ENCODE assay signal across 20 mouse cellular contexts in the genomic region with DNA sequence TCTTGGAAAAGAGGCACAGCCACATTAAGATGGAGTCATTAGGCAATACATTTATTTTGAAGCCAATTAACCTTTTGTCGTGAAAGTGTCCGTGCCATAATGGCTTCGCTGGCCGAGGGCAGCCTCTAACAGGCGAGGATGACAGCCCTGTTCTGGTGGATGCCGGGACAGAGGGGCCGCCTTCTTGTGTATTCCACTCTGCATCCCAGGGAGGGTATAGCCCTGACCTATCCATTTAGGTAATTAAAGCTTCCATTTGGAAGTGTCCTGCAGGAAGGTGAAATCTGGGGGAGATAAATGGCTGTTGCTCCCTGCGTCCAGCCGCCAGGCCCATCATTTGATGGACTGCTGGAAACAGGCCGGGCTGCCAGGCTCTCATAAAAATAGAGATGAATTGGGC.
A peak's percentile ranks its signal among the peaks of the same experiment; 100 is the strongest.
DNase-seq lines count a peak whose midpoint lies in the region; ATAC-seq and TF ChIP-seq lines count a peak whose summit lies in the region.
"Had no signal": no experiment of that assay in that cellular context is flagged by ENCODE, and none has a peak within 500 bp of the region (broad histone marks: within the 10 kb centered on the region; RNA-seq: fewer than 3 reads in every experiment).

No protein-coding gene starts in this region.

- no peaks in the 10 kb centered on the region for H3K36me3 ChIP-seq in forebrain, embryonic 14.5 days (ENCODE audit: control insufficient read depth, insufficient read depth, low read length)
- H3K36me3 ChIP-seq in forebrain, postnatal 0 days (ENCODE audit: insufficient read depth): no peaks in the 10 kb centered on the region
- no peaks in the 10 kb centered on the region for H3K36me3 ChIP-seq in kidney, postnatal 0 days (ENCODE audit: insufficient read depth, low read length)
- no peaks in the 10 kb centered on the region for H3K36me3 ChIP-seq in kidney, embryonic 14.5 days (ENCODE audit: control insufficient read depth, insufficient read depth, low read length)
- no peaks in the 10 kb centered on the region for H3K36me3 ChIP-seq in hindbrain, embryonic 12.5 days
- no peaks in the 10 kb centered on the region for H3K36me3 ChIP-seq in neural tube, embryonic 13.5 days
- H3K36me3 ChIP-seq: embryonic facial prominence, embryonic 12.5 days; heart, embryonic 15.5 days had no signal

- no peak for TF ChIP-seq CTCF in forebrain, postnatal 0 days (IDR thresholded peaks at IDR 0.05; ENCODE audit: low read depth)
- TF ChIP-seq CTCF in kidney, postnatal 0 days (IDR thresholded peaks at IDR 0.05; ENCODE audit: low read depth): no peak

- H3K27ac ChIP-seq in forebrain, embryonic 14.5 days (ENCODE audit: low read depth, low read length): no peak overlapping the region
- no peak overlapping the region for H3K27ac ChIP-seq in forebrain, postnatal 0 days (ENCODE audit: low read depth, low read length)
- H3K27ac ChIP-seq in kidney, postnatal 0 days: no peak overlapping the region
- no peak overlapping the region for H3K27ac ChIP-seq in kidney, embryonic 14.5 days (ENCODE audit: low read depth, low read length)
- H3K27ac ChIP-seq in hindbrain, embryonic 12.5 days: 0 out of 2 replicates have a peak overlapping the region, but pooled peaks have one; percentile 13
- H3K27ac ChIP-seq in neural tube, embryonic 13.5 days (replicated peaks): peak overlapping the region; percentile 35
- H3K27ac ChIP-seq: embryonic facial prominence, embryonic 12.5 days; heart, embryonic 15.5 days had no signal

- ATAC-seq in forebrain, embryonic 14.5 days: no peak
- ATAC-seq in forebrain, postnatal 0 days: no peak
- ATAC-seq in kidney, postnatal 0 days (replicated peaks; ENCODE audit: low FRiP score, low read depth): no peak
- no peak for ATAC-seq in kidney, embryonic 14.5 days (ENCODE audit: low FRiP score, low TSS enrichment)
- peak; percentile 75 for ATAC-seq in hindbrain, embryonic 12.5 days (ENCODE audit: low FRiP score)
- peak; percentile 74 for ATAC-seq in neural tube, embryonic 13.5 days (ENCODE audit: low read depth)
- ATAC-seq: midbrain, embryonic 16.5 days had no signal

- H3K27me3 ChIP-seq in forebrain, embryonic 14.5 days (replicated peaks; ENCODE audit: control insufficient read depth, insufficient read depth, low read length): no peaks in the 10 kb centered on the region
- H3K27me3 ChIP-seq in forebrain, postnatal 0 days (ENCODE audit: insufficient read depth, low read length): no peaks in the 10 kb centered on the region
- H3K27me3 ChIP-seq in kidney, postnatal 0 days (ENCODE audit: insufficient read depth, low read length): no peaks in the 10 kb centered on the region
- H3K27me3 ChIP-seq in kidney, embryonic 14.5 days (ENCODE audit: control insufficient read depth, insufficient read depth, low read length): no peaks in the 10 kb centered on the region
- H3K27me3 ChIP-seq in hindbrain, embryonic 12.5 days: no peaks in the 10 kb centered on the region
- H3K27me3 ChIP-seq in neural tube, embryonic 13.5 days: no peaks in the 10 kb centered on the region
- H3K27me3 ChIP-seq: CH12.LX; embryonic facial prominence, embryonic 12.5 days; heart, embryonic 15.5 days had no signal

- no peak overlapping the region for H3K4me3 ChIP-seq in forebrain, embryonic 14.5 days (ENCODE audit: low read depth, low read length)
- H3K4me3 ChIP-seq in forebrain, postnatal 0 days (ENCODE audit: low read depth, low read length): no peak overlapping the region
- H3K4me3 ChIP-seq in kidney, postnatal 0 days (replicated peaks; ENCODE audit: low read depth, low read length): no peak overlapping the region
- no peak overlapping the region for H3K4me3 ChIP-seq in kidney, embryonic 14.5 days (ENCODE audit: low read length)
- no peak overlapping the region for H3K4me3 ChIP-seq in hindbrain, embryonic 12.5 days
- no peak overlapping the region for H3K4me3 ChIP-seq in neural tube, embryonic 13.5 days
- H3K4me3 ChIP-seq: embryonic facial prominence, embryonic 12.5 days; heart, embryonic 15.5 days had no signal

- WGBS in forebrain, embryonic 14.5 days: 35% methylated on average over 10 of the region's 10 CpGs
- 39% methylated on average over 10 of the region's 10 CpGs for WGBS in forebrain, postnatal 0 days
- 23% methylated on average over 10 of the region's 10 CpGs for WGBS in kidney, postnatal 0 days
- 12% methylated on average over 10 of the region's 10 CpGs for WGBS in kidney, embryonic 14.5 days
- 35% methylated on average over 10 of the region's 10 CpGs for WGBS in hindbrain, embryonic 12.5 days
- WGBS in neural tube, embryonic 13.5 days: 10% methylated on average over 10 of the region's 10 CpGs

- H3K9ac ChIP-seq in forebrain, embryonic 14.5 days (ENCODE audit: low read length): no peak overlapping the region
- H3K9ac ChIP-seq in forebrain, postnatal 0 days: no peak overlapping the region
- no peak overlapping the region for H3K9ac ChIP-seq in kidney, postnatal 0 days (ENCODE audit: low read depth, low read length)
- no peak overlapping the region for H3K9ac ChIP-seq in kidney, embryonic 14.5 days (ENCODE audit: low read depth, low read length)
- H3K9ac ChIP-seq in hindbrain, embryonic 12.5 days: no peak overlapping the region
- H3K9ac ChIP-seq in neural tube, embryonic 13.5 days: no peak overlapping the region; the same call in 1 of the 2 replicates
- H3K9ac ChIP-seq: embryonic facial prominence, embryonic 12.5 days; heart, embryonic 15.5 days; lung, embryonic 14.5 days had no signal

- no peak overlapping the region for H3K4me2 ChIP-seq in forebrain, embryonic 14.5 days (ENCODE audit: low read length)
- H3K4me2 ChIP-seq in forebrain, postnatal 0 days (ENCODE audit: low read depth): no peak overlapping the region
- peak overlapping the region; percentile 13; the same call in 1 of the 2 replicates for H3K4me2 ChIP-seq in kidney, postnatal 0 days (ENCODE audit: low read length)
- no peak overlapping the region for H3K4me2 ChIP-seq in kidney, embryonic 14.5 days (replicated peaks; ENCODE audit: low read depth, low read length)
- 0 out of 2 replicates have a peak overlapping the region, but pooled peaks have one; percentile 3 for H3K4me2 ChIP-seq in hindbrain, embryonic 12.5 days (replicated peaks)
- H3K4me2 ChIP-seq in neural tube, embryonic 13.5 days: 0 out of 2 replicates have a peak overlapping the region, but pooled peaks have one; percentile 9
- H3K4me2 ChIP-seq: embryonic facial prominence, embryonic 12.5 days; heart, embryonic 15.5 days; liver, embryonic 11.5 days; lung, embryonic 14.5 days had no signal

- peak; percentile 17 for DNase-seq in forebrain, embryonic 14.5 days (ENCODE audit: low spot score)
- DNase-seq in forebrain, postnatal 0 days: no peak
- no peak for DNase-seq in kidney, postnatal 0 days (ENCODE audit: low spot score)
- no peak for DNase-seq in frontal cortex, postnatal 14 days (ENCODE audit: low spot score in 2 of 2)
- DNase-seq in spleen, adult 18-20 months: no peak
- DNase-seq: adrenal gland, adult 8-10 months; cerebellum, adult 11-12 months; cerebellum, postnatal 25 days; heart, adult 18-20 months; kidney, adult 18-20 months; lung, postnatal 4 days had no signal

- H3K9me3 ChIP-seq in forebrain, embryonic 14.5 days (replicated peaks; ENCODE audit: control insufficient read depth, low read length): no peaks in the 10 kb centered on the region
- no peaks in the 10 kb centered on the region for H3K9me3 ChIP-seq in forebrain, postnatal 0 days (ENCODE audit: low read length)
- no peaks in the 10 kb centered on the region for H3K9me3 ChIP-seq in kidney, postnatal 0 days (replicated peaks; ENCODE audit: low read length)
- no peaks in the 10 kb centered on the region for H3K9me3 ChIP-seq in kidney, embryonic 14.5 days (ENCODE audit: control insufficient read depth, low read length)
- H3K9me3 ChIP-seq in hindbrain, embryonic 12.5 days (replicated peaks): no peaks in the 10 kb centered on the region
- H3K9me3 ChIP-seq in neural tube, embryonic 13.5 days: no peaks in the 10 kb centered on the region
- H3K9me3 ChIP-seq: embryonic facial prominence, embryonic 12.5 days; heart, embryonic 15.5 days had no signal

- peaks cover 10% of the 10 kb centered on the region for H3K4me1 ChIP-seq in forebrain, embryonic 14.5 days (ENCODE audit: control insufficient read depth, insufficient read depth, low read length)
- no peaks in the 10 kb centered on the region for H3K4me1 ChIP-seq in forebrain, postnatal 0 days (ENCODE audit: insufficient read depth)
- H3K4me1 ChIP-seq in kidney, postnatal 0 days (replicated peaks; ENCODE audit: insufficient read depth, low read length): no peaks in the 10 kb centered on the region
- H3K4me1 ChIP-seq in kidney, embryonic 14.5 days (ENCODE audit: control insufficient read depth, insufficient read depth, low read length): no peaks in the 10 kb centered on the region
- peaks cover 15% of the 10 kb centered on the region for H3K4me1 ChIP-seq in hindbrain, embryonic 12.5 days
- H3K4me1 ChIP-seq in neural tube, embryonic 13.5 days (replicated peaks): peaks cover 16% of the 10 kb centered on the region
- H3K4me1 ChIP-seq: embryonic facial prominence, embryonic 12.5 days; heart, embryonic 15.5 days had no signal

Comparison
In these comparisons a context has a peak if more than half of its experiments do, and no peak if none do; other contexts are left out.
1. H3K4me2 ChIP-seq: peak in kidney, postnatal 0 days (single experiment), hindbrain, embryonic 12.5 days (single experiment) and neural tube, embryonic 13.5 days (single experiment); none in forebrain, embryonic 14.5 days (single experiment), forebrain, postnatal 0 days (single experiment) and kidney, embryonic 14.5 days (single experiment).
2. ATAC-seq: peak in hindbrain, embryonic 12.5 days (single experiment) and neural tube, embryonic 13.5 days (single experiment); none in forebrain, embryonic 14.5 days (single experiment), forebrain, postnatal 0 days (single experiment), kidney, postnatal 0 days (single experiment) and kidney, embryonic 14.5 days (single experiment).
3. H3K27ac ChIP-seq: peak in hindbrain, embryonic 12.5 days (single experiment) and neural tube, embryonic 13.5 days (single experiment); none in forebrain, embryonic 14.5 days (single experiment), forebrain, postnatal 0 days (single experiment), kidney, postnatal 0 days (single experiment) and kidney, embryonic 14.5 days (single experiment).